Mouse (Mus musculus) yolk sac, embryonic 10.5 days (tissue): ENCODE results near the gene Sfrp4.
A peak's percentile ranks its signal among the peaks of the same experiment; 100 is the strongest.
"Not testable (repeated sequence)": the region's sequence is repeated elsewhere in the genome, so short reads cannot be mapped to it uniquely, and the experiment has no call there.

ENCODE experiments used
- DNase-seq: peaks from one replicate; pipeline ENCODE4 v3.0.0-alpha.2; 2017; ENCODE audit warnings: low spot score

Gene Sfrp4

GRCm38 (mm10) chr13:19622573-19623227 is at the start of gene Sfrp4:
Gene Sfrp4 (plus strand): TSS chr13:19623104.
- peak; percentile 42 for DNase-seq

GRCm38 (mm10) chr13:19574723-19575122 is 48.2 kb upstream of the Sfrp4 start:
- not testable (repeated sequence) for DNase-seq

GRCm38 (mm10) chr13:19575947-19576346 is 47.0 kb upstream of the Sfrp4 start:
- no peak for DNase-seq

GRCm38 (mm10) chr13:19590996-19591759 is 31.7 kb upstream of the Sfrp4 start:
- no peak for DNase-seq

GRCm38 (mm10) chr13:19595141-19595540 is 27.8 kb upstream of the Sfrp4 start:
- DNase-seq = no peak

GRCm38 (mm10) chr13:19599242-19599641 is 23.7 kb upstream of the Sfrp4 start:
- no peak for DNase-seq

- DNase-seq = no peak
These were observed 20.4 kb upstream of the Sfrp4 start for GRCm38 (mm10) chr13:19602531-19602930.

DNA sequence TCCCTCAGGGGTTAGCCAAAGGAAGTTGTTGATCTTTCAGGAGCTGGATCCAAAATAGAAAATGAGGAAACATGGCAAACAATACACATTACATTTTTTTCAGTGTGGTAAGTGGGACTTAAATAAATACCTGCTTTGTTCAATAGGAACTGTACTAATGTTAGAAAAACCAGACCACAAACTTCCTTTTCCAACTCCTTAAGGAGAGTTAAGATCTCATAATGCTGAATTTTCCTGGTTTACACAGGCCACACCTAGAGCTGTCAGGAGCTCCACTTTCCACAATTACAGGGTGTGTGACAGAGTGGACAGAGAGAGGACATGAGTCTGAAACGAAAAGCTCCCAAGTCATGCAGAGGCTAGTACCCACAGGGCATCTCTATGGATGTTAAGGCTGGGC is 19.2 kb upstream of the Sfrp4 start:
- no peak for DNase-seq

GRCm38 (mm10) chr13:19604916-19605315 is 18.0 kb upstream of the Sfrp4 start:
- DNase-seq = no peak

GRCm38 (mm10) chr13:19608120-19608519 is 14.8 kb upstream of the Sfrp4 start:
- no peak for DNase-seq

DNA sequence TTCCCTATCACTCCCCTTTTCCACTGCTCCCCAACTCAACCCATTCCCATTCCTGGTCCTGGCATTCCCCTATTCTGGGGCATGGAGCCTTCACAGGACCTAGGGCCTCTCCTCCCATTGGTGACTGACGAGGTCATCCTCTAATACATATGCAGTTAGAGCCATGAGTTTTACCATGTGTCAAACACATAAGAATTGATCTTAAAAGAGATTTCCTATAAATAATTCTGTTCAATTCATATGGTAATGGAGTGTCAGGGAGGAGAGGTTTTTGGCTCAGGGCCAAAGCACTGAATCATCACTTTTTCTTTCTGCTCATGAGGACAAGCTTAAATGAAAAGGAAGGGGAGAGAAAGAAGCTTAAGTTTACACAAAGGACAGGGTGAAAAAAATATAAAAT is 10.6 kb upstream of the Sfrp4 start:
- DNase-seq = no peak

DNA sequence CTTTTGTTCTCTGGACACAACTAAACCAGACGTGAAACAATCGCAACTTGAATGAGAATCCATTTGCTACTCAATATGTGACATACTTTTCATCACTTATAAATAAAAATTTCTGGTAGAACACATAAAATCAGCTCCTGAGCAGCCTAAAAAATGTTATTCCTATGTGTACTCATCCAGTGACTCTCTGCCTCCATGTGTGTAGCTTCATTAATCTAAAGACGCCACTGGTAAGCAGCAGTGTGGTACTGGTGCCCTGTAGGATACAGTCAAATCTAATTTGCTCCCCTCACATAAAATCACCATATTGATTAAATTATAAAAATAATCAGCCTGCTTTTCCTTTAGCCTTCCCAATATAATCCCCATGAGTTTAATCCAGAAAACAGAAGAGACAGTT is 9.9 kb upstream of the Sfrp4 start:
- no peak for DNase-seq

GRCm38 (mm10) chr13:19613426-19613825 is 9.5 kb upstream of the Sfrp4 start:
- no peak for DNase-seq

DNA sequence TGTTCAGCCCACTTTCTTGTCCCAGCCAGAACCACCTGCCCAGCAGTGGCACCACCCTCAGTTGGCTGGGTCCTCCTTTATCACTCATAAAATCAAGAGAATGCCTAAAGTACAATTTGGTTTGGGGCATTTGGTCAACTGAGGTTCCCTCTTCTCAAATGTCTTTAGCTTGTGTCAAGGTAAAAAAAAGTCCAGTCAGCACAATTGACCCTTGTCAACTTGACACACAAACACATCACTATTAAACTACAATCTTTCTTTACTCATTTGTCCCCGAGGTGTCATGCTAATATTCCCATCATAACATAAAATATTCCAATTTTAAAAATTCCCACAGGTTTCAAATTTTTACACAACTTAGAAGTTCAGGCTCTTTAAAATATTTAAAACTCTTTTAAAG is 8.6 kb upstream of the Sfrp4 start:
- no peak for DNase-seq

GRCm38 (mm10) chr13:19618081-19618480 is 4.8 kb upstream of the Sfrp4 start:
- DNase-seq = no peak

DNA sequence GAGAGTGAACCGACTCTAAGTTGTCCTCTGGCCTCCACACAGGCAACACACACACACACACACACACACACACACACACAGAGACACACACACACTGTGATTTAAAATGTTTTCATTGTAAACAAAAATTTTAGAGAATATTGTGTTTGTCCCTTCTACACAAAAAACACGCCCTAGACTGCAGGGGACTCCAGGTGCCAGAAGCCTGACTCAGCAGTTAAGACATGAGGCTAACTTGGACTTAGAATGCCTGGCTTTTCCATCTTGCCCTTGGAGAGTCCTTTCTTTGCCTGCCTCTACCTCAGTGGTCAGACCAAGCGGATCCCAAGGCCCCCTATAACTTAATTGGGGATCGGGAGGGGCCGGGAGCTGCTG is 4.1 kb upstream of the Sfrp4 start:
- no peak for DNase-seq

GRCm38 (mm10) chr13:19619216-19619927 is 3.5 kb upstream of the Sfrp4 start, which contains the start of gene Epdr1:
Gene Epdr1 (minus strand): TSS chr13:19619927.
- DNase-seq = peak; percentile 47

DNA sequence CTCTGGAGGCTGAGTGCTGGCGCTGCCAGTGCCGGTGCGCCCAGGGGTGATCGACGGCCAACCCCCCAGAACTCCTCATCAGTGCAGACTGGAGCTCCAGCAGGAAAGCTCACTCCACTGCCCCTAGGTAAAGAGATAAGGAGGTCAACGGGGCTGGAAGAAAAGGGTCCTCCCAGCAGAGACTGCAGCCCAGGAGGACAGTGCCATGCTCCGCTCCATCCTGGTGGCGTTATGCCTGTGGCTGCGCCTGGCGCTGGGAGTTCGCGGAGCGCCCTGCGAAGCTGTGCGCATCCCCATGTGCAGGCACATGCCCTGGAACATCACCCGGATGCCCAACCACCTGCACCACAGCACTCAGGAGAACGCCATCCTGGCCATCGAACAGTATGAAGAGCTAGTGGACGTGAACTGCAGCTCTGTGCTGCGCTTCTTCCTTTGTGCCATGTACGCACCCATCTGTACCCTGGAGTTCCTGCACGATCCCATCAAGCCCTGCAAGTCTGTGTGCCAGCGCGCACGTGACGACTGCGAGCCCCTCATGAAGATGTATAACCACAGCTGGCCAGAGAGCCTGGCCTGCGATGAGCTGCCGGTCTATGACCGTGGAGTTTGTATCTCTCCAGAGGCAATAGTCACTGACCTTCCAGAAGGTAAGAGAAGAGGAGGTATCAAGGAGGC is 463 bp downstream of the Sfrp4 start:
- DNase-seq = no peak

- DNase-seq = no peak
These were observed 1.9 kb downstream of the Sfrp4 start for GRCm38 (mm10) chr13:19624632-19625320.

DNA sequence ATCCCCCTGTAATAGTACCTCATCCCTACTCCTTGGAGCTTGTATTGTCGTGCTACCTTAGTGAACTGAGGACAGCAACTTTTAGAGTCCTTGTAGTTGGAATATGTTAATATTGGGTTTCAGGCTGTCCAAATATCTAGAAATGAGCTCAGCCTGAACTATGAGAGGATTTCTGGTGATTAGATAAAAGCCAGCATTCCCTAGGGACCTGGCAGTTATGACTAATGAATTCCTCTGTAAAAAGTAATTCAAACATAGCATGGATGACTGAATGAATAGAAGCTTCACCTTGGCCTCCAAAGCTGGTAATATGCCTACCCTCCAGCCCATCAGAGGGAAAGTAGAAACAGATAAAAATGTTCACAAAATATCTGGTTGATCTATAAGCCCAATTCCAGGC is 3.6 kb downstream of the Sfrp4 start:
- no peak for DNase-seq

DNA sequence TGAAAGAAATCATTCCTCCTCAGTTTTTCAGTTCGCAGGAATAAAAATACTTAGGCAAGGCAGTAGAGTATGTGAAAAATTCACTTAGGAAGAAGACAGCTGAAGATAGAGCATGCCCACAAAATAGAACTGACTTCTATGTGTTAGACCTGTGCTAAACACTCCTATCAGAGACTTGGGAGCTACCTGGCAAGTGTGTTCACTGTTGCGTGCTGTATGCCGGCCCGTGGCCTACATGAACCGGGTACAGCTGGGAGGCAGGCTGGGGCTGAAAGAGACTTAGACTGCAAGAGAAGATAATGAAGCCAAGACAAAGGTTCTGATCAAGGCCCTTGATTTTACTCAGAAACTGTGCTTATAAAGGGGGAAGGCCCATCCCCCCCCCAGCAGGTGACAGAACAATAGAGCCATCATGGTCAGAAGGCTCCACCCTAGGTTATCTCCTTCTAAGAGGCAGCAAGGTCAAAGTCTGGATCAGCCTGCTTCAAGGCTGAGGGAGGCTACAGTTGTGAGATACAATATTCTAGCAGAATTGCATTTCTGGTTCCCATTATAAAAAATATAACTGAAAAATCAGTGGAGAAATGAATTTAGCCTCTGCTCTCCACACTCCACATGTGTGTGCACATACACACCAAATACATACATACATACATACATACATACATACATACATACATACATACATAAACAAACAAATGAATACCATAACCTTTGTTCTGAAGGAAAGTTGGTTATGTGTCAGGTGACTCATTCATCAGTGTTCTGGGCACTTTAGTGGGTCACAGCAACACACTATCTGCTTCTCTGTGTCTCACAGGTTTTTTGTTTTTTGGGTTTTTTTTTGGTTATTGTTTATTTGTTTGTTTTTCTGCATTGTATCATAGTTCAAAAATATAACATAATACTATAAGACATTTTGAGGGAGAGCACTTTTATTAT is 8.1 kb downstream of the Sfrp4 start:
- DNase-seq = no peak
